Mouse (Mus musculus): ENCODE measurements around the gene Gnaz. TPM values are rescaled to one million over a fixed set of nuclear protein-coding genes. Genes with fewer than 3 reads are reported as not detected.

Gene Gnaz
- total and polyA plus RNA-seq, 2 experiments = 0.09 TPM; not detected in 1

DNA sequence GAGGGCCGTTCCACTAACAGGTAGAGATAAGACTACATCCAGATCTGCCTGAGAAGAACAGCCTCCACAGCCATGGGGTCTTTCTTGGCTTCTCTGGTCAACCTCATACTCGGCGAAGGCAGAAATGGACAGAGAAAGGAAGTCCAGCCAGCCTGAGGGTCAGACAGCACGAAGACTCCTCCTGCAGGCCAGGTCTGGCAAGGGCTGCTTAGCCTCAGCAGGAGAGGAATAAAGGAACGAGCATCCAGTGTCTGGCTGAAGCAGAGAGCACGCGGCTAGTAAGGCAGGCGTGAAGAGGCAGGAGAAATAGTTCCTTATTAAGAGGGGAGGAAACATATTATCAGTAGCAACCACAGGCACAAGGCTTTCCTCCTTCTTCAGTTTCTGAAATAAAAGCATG is 16.2 kb downstream of the Gnaz start:
- TF ChIP-seq POLR2A (IDR thresholded peaks at IDR 0.05; ENCODE audit: extremely low read depth, insufficient read depth, low read length) = no peak
- TF ChIP-seq CTCF (IDR thresholded peaks at IDR 0.05; ENCODE audit: low read depth, low read length) = no peak
- 66% methylated on average over 8 of the region's 8 CpGs for WGBS
- no peak for DNase-seq (ENCODE audit: extremely low read depth, low read depth, low spot score)

DNA sequence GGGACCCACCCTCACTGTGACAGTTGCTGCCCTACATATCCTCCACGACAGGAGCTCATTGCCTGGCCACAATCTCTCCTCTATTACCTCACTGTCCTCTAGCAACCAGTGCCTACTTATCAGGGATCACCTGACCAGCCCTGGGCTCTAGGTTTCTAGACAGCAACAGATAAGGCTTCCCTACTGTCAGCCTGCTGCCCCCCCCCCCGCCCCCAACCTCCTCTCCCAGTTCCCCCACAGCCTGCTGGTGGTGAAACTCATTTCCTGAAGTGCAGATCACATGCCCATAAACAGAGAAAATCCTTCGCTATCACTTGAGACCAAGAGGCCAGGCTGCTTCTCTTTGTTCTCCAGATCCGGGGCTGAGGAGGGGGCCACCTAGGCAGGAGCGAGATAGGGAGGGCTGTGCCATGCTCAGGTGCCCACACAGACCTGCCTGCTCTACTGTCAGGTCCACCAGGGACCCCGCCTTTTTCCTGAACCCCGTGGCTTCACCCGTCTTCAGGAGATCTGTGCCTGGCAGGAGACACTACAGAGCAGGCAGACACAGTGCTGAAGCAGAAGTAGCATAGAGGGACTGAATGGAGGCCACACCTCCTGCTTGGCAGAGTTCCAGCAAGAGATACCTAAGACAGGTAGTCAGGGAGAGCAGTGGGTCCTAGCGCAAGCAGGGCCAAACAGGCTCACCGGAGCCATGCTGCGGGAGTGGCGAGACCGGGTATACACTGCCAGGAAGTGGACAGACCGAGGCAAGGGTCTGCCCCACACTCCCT is 20.9 kb downstream of the Gnaz start:
- no peak overlapping the region for H3K27ac ChIP-seq (replicated peaks; ENCODE audit: insufficient read depth, low read depth, low read length)
- 57% methylated on average over 14 of the region's 14 CpGs for WGBS
- no peak for TF ChIP-seq POLR2A (IDR thresholded peaks at IDR 0.05; ENCODE audit: extremely low read depth, insufficient read depth, low read length)
- TF ChIP-seq CTCF (IDR thresholded peaks at IDR 0.05; ENCODE audit: low read depth, low read length) = no peak
- no peaks in the 10 kb centered on the region for H3K4me1 ChIP-seq (ENCODE audit: control insufficient read depth, insufficient read depth, low read length)
- H3K79me2 ChIP-seq (ENCODE audit: control insufficient read depth, insufficient read depth, low read length) = no peaks in the 10 kb centered on the region
- H3K36me3 ChIP-seq (ENCODE audit: control insufficient read depth, insufficient read depth, low read length) = no peaks in the 10 kb centered on the region
- no peak overlapping the region for H3K4me3 ChIP-seq (ENCODE audit: insufficient read depth, low read depth, low read length)
- H3K27me3 ChIP-seq (ENCODE audit: control insufficient read depth, insufficient read depth, low read length) = no peaks in the 10 kb centered on the region
- H3K9ac ChIP-seq (ENCODE audit: low read depth, low read length) = no peak overlapping the region
- no peak for DNase-seq (ENCODE audit: extremely low read depth, low read depth, low spot score)

More for the DNA sequence above, 16.2 kb downstream of the Gnaz start:
- Histone ChIP-seq H3K79me2 (ENCODE audit: control insufficient read depth, insufficient read depth, low read length) (no peaks in the 10 kb centered on the region), H3K4me3 (ENCODE audit: insufficient read depth, low read depth, low read length) (no peak overlapping the region), H3K27ac (replicated peaks; ENCODE audit: insufficient read depth, low read depth, low read length) (no peak overlapping the region), H3K27me3 (ENCODE audit: control insufficient read depth, insufficient read depth, low read length) (no peaks in the 10 kb centered on the region), H3K36me3 (ENCODE audit: control insufficient read depth, insufficient read depth, low read length) (no peaks in the 10 kb centered on the region), H3K4me1 (ENCODE audit: control insufficient read depth, insufficient read depth, low read length) (no peaks in the 10 kb centered on the region), H3K9ac (ENCODE audit: low read depth, low read length) (no peak overlapping the region)

DNA sequence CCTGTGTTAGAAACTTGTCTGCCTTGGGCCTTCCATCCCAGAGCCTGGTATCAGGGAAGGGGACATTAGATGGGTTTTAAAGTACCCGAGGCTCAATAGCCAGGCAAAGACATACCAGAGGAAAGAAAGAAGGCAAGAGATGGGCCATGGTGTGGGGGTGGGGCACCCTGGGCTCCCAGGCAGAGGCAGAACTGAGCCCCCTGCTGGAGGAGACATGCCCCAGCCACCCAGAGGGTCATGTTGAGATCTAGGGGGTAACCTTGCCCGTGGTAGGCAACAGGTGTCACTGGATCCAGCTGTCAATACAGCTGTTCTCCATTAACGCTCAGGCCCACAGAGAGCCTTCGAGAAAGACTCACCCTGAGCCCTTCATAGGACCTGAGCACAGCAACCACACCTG is 22.8 kb downstream of the Gnaz start:
- H3K36me3 ChIP-seq (ENCODE audit: control insufficient read depth, insufficient read depth, low read length) = no peaks in the 10 kb centered on the region
- no peak overlapping the region for H3K9ac ChIP-seq (ENCODE audit: low read depth, low read length)
- no peak for DNase-seq (ENCODE audit: extremely low read depth, low read depth, low spot score)
- no peaks in the 10 kb centered on the region for H3K4me1 ChIP-seq (ENCODE audit: control insufficient read depth, insufficient read depth, low read length)
- H3K27me3 ChIP-seq (ENCODE audit: control insufficient read depth, insufficient read depth, low read length) = no peaks in the 10 kb centered on the region
- WGBS = 77% methylated on average over 4 of the region's 4 CpGs
- TF ChIP-seq CTCF (IDR thresholded peaks at IDR 0.05; ENCODE audit: low read depth, low read length) = no peak
- no peak for TF ChIP-seq POLR2A (IDR thresholded peaks at IDR 0.05; ENCODE audit: extremely low read depth, insufficient read depth, low read length)
- H3K4me3 ChIP-seq (ENCODE audit: insufficient read depth, low read depth, low read length) = no peak overlapping the region
- no peak overlapping the region for H3K27ac ChIP-seq (replicated peaks; ENCODE audit: insufficient read depth, low read depth, low read length)
- H3K79me2 ChIP-seq (ENCODE audit: control insufficient read depth, insufficient read depth, low read length) = no peaks in the 10 kb centered on the region

DNA sequence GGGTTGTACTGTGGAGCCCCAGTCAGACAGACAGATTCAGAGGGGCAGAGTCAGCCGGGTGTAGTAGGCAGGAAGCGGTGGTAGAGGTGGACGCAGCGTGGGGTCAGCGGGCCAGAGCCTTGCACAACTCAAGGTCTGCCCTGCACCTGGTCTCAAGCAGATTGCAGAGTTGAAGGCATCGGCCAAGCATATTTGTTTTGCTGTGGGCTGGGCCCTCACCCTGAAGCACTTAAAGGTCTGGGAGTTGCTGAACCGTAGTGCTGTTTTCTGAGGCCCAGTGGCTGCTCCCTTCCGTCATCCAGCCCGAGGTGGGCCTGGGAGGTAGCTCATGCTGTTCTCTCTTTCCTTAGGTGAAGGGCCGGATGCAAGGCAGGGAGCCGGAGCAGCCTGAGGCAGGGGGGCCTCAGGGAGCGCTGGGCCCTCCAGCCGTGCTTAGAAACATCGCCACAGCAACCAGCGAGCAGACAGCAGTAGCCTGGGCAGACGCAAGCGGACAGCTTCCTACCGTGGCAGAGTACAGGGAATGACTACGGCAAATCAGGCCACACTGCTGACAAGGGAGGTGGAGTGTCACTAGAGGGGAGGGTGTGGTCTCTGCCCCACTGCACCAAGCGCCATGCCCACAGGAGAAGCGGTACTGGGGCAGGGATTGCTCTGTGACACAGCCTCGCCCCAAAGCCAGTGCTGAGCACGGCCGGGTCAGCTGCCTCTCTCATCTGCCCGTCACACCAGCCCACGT is 23.8 kb downstream of the Gnaz start:
- no peaks in the 10 kb centered on the region for H3K79me2 ChIP-seq (ENCODE audit: control insufficient read depth, insufficient read depth, low read length)
- H3K4me3 ChIP-seq (ENCODE audit: insufficient read depth, low read depth, low read length) = no peak overlapping the region
- H3K27ac ChIP-seq (replicated peaks; ENCODE audit: insufficient read depth, low read depth, low read length) = no peak overlapping the region
- H3K27me3 ChIP-seq (ENCODE audit: control insufficient read depth, insufficient read depth, low read length) = no peaks in the 10 kb centered on the region
- TF ChIP-seq POLR2A (IDR thresholded peaks at IDR 0.05; ENCODE audit: extremely low read depth, insufficient read depth, low read length) (no peak), CTCF (IDR thresholded peaks at IDR 0.05; ENCODE audit: low read depth, low read length) (no peak)
- H3K36me3 ChIP-seq (ENCODE audit: control insufficient read depth, insufficient read depth, low read length) = no peaks in the 10 kb centered on the region
- WGBS = 53% methylated on average over 26 of the region's 26 CpGs
- DNase-seq (ENCODE audit: extremely low read depth, low read depth, low spot score) = no peak
- no peak overlapping the region for H3K9ac ChIP-seq (ENCODE audit: low read depth, low read length)
- no peaks in the 10 kb centered on the region for H3K4me1 ChIP-seq (ENCODE audit: control insufficient read depth, insufficient read depth, low read length)

DNA sequence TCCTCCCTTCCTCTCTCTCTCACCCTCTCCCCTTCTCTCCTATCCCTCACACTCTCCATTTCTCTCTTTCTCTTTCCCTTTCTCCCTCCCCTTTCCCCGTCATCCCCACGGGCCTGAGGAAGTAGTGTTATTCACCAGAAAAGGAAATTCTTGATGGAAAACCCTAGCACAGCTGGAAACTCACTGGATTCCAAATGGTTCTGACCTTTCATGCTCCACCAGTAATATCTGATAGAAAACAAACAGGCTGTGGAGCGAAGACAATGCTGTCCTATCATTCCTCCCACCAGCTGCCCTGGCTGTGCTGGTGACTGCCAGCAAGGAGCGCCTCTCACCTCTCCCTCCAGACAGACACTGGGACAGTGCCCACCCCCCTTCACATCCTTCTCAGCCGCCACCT is 27.9 kb downstream of the Gnaz start:
- WGBS = 34% methylated on average over 5 of the region's 5 CpGs
- no peak for DNase-seq (ENCODE audit: extremely low read depth, low read depth, low spot score)

DNA sequence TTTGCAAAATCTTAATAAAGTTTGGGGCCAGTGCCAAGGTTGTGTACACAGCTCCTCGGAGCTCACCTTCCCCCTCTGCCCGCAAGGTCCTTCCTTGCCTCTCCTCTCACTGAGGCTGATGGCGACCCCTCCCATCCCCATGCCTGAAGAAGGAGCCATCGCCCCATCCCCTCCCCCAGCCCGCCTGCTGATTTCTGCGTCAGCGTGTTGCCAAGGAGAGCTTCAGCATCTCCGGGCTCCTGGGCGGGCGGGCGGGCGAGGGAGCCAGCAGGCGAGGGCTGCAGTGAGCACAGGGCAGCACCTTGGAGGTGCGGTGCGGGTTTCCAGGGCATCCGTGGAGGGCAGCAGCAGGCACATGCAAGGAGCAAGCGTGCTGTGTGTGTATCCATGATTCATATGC is 28.4 kb downstream of the Gnaz start:
- 18% methylated on average over 17 of the region's 17 CpGs for WGBS
- no peaks in the 10 kb centered on the region for H3K79me2 ChIP-seq (ENCODE audit: control insufficient read depth, insufficient read depth, low read length)
- no peaks in the 10 kb centered on the region for H3K27me3 ChIP-seq (ENCODE audit: control insufficient read depth, insufficient read depth, low read length)
- DNase-seq (ENCODE audit: extremely low read depth, low read depth, low spot score) = no peak
- no peak overlapping the region for H3K27ac ChIP-seq (replicated peaks; ENCODE audit: insufficient read depth, low read depth, low read length)
- H3K4me3 ChIP-seq (ENCODE audit: insufficient read depth, low read depth, low read length) = no peak overlapping the region
- H3K4me1 ChIP-seq (ENCODE audit: control insufficient read depth, insufficient read depth, low read length) = no peaks in the 10 kb centered on the region
- TF ChIP-seq CTCF (IDR thresholded peaks at IDR 0.05; ENCODE audit: low read depth, low read length) (no peak), POLR2A (IDR thresholded peaks at IDR 0.05; ENCODE audit: extremely low read depth, insufficient read depth, low read length) (no peak)
- H3K9ac ChIP-seq (ENCODE audit: low read depth, low read length) = no peak overlapping the region
- H3K36me3 ChIP-seq (ENCODE audit: control insufficient read depth, insufficient read depth, low read length) = no peaks in the 10 kb centered on the region

More for the DNA sequence above, 27.9 kb downstream of the Gnaz start:
- no peaks in the 10 kb centered on the region for H3K36me3 ChIP-seq (ENCODE audit: control insufficient read depth, insufficient read depth, low read length)
- H3K9ac ChIP-seq (ENCODE audit: low read depth, low read length) = no peak overlapping the region
- no peaks in the 10 kb centered on the region for H3K4me1 ChIP-seq (ENCODE audit: control insufficient read depth, insufficient read depth, low read length)
- TF ChIP-seq POLR2A (IDR thresholded peaks at IDR 0.05; ENCODE audit: extremely low read depth, insufficient read depth, low read length) = no peak
- no peak for TF ChIP-seq CTCF (IDR thresholded peaks at IDR 0.05; ENCODE audit: low read depth, low read length)
- H3K27ac ChIP-seq (replicated peaks; ENCODE audit: insufficient read depth, low read depth, low read length) = no peak overlapping the region
- H3K27me3 ChIP-seq (ENCODE audit: control insufficient read depth, insufficient read depth, low read length) = no peaks in the 10 kb centered on the region
- no peaks in the 10 kb centered on the region for H3K79me2 ChIP-seq (ENCODE audit: control insufficient read depth, insufficient read depth, low read length)
- no peak overlapping the region for H3K4me3 ChIP-seq (ENCODE audit: insufficient read depth, low read depth, low read length)

Data from liver, adult 2 months (tissue).